Mouse (Mus musculus) heart, adult 11 months (tissue): Measurements from ENCODE around the gene Slco3a1.

Experiments used
- DNase-seq: peaks from one replicate; pipeline ENCODE4 v3.0.0; 2022

Gene Slco3a1

DNA sequence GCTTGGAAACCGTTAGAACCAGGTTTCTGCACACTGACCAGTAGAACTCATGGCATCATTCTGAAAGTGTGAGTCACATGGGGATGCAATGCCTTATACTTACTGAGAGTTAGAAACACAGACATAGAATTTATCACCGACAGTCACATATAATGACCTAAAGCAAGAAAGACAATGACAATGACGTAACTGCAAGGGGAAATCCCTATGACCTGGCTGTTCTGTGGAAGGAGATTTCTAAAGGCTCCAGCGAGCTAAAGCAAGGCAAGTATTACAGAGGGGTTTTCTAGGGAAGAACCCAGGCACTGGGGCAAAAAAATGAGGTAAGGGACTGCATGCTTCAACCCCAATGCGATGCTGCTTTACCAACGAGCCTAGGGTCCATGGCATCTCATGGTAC is 26.9 kb downstream of the Slco3a1 start:
- no peak for DNase-seq

DNA sequence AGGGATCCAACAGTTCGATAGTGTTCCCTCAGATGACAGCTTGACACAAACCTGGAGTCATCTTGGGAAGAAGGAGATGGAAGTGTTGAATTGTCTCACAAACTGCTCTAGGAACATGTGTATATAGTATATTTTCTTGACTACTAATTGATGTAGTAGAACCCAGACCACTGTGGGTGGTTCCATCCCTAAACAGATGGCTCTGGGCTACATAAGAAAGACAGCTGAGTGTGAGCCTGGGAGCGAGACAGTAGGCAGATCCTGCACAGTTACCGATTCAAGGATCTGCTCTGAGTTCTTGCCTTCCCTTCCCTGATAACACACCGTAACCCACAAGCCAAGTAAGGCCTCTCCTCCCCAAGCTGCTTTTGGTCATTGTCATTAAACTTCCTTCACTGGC is 28.6 kb downstream of the Slco3a1 start:
- no peak for DNase-seq

DNA sequence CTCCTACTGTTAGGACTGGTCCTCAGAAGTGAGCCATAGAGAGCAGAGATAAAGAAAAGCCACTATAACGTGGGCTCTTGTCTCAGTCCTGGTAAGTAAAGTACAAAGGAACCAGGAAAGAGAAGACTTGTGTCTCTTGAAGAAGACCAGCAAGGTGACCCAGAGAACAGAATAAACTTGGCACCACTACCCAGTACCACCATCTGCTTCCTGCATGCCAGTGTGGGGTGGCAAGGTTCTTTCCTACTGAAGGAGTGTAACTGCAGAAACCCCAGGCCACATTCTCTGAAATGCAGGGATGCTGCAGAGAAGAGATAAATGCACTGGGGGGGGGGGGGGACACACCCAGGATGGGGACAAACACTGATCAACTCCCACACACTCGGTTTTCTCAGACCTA is 29.0 kb downstream of the Slco3a1 start:
- no peak for DNase-seq

DNA sequence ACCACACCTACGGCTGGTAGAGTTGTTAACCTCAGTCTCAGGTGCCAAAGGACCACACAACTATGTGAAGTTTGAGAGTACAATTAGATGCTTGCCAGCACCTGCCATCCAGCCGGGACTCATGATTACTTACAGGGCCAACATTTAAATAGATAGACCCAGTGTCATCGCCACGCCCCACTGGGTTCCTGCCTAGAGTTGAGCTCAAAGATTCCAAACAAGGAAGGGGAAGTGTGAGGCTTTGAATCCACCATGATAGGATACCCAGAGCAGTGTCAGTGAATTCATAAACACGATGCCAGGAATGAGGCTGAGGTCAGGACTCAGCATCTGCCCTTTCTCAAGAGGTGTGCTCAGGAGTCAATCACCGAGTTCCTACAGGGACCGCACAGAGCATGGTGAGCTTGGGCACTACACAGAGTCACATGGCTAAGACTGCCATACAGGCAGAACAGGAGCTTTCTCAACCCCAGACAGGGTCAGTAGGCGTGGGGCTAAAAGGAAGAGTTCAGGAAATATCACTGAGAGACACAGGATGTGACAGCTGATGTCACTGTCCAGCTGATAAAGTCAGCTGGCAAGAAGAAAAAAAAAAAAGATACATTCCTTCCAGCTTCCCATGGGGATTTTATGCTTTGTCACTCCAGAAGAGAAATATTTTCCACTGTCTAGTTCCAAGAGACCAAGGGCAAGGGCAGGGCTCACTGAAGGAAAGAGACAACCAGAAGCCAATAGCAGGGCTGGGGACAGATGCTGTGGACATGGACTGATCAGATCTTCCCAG is 30.2 kb downstream of the Slco3a1 start:
- peak; percentile 96 for DNase-seq

DNA sequence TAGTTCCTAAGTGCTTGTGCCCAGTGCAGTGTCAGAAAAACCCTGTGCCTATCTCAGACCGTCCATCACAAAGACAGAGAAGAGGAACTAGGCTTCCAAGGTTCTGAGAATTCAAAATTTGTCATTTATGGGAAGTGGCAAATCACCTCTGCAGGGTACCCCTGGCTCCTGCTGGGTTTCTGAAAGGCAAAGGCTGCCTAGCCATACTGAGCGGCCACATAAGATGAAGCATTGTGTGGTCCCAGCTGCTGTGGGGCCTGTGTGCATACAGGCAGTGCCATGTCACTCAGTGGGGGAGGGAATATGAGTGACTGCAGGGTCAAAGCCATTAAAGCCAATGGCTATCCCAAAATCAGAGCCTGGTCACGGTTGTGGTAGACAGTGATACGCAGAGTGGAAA is 31.5 kb downstream of the Slco3a1 start:
- DNase-seq = no peak

DNA sequence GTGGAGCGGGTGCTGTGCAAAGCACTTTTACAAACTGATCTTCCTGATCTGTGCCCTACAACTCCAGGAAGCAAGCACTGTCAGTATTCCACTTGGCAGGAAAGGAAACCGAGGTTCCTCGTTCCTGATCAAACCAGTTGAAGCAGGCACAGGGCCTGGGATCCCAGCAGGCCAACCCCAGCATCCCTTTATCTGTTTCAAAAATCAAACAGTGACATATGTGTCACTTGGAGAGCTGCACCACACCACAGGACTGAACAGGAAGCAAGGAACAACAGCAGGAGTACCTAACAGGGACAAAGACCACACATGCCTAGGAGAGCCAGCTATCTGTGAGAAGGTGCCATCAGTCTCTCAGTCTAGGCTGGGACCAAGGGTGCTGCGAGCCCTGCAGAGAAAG is 32.3 kb downstream of the Slco3a1 start:
- DNase-seq = no peak

DNA sequence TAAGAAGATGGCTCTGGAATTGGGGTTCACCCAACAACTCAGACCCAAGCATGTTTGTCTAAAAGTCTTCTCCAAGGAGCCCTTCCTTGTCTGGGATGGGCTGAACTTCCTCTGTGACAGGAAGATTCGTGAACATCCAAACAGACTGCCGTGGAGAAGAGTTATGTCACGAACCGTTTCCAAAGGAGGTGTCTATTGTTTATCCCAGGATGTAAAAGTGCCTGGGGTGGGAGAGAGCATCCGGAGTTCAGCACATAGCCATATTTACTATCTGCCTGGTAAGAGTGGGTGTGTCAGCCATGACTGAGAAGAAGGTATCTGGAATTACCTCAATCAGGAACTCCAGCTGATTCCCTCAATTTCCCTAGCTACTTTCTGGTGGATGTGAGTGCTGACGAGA is 35.2 kb downstream of the Slco3a1 start:
- DNase-seq = no peak

DNA sequence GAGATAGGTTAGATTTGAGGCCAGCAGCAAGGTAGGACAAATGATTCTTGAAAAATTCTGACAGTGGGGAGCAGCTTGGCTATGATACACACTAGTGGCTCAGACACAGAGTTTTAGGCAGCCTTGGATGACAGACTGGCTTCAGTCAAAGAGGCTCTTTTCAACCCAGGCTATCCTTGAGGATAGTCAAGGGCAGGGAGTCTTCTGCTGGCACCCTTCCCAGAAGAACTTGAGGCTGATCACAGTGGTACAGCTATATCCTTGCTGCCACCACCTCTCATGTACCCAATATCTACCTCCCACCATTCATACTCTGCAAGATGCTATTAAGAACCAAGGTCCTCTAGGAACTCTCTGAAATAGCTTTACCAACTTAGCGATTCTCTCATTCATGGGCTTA is 35.8 kb downstream of the Slco3a1 start:
- DNase-seq = no peak

DNA sequence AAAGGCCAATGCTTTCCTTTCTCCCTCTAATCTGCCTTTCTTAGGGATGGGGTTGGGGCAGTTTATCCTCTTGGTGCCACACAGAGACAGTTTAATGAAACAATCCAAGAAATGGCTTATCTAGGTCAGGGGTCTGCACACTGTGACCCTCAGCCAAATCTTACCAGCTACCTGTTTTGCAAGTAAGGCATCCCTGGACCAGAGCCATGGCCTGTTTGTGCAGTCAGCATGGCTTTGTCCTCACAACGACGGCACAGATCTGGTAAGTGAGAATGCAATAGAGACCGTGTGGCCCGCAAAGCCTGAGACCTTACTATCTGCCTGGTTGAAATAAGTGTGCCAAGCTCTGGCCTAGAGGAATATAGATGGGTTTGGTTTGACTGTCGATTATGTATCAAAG is 36.3 kb downstream of the Slco3a1 start:
- no peak for DNase-seq

DNA sequence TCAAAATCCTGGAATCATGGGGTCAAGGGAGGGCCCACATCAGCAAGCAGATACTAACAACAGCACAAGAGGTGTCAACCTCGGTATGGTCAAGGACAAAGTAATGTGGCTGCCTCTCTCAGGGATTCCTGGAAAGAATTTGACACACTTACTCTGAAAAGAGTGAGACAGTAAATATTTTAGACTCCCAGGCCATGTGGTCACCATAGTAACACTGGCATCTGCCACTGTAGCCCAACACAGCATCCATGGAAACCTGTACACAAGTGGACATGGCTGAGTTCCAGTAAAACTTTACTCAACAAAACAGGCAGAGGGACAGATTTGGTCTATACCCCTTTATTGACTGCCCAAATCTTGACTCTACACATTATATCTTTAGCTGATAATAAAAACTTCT is 43.9 kb downstream of the Slco3a1 start:
- DNase-seq = peak; percentile 95

DNA sequence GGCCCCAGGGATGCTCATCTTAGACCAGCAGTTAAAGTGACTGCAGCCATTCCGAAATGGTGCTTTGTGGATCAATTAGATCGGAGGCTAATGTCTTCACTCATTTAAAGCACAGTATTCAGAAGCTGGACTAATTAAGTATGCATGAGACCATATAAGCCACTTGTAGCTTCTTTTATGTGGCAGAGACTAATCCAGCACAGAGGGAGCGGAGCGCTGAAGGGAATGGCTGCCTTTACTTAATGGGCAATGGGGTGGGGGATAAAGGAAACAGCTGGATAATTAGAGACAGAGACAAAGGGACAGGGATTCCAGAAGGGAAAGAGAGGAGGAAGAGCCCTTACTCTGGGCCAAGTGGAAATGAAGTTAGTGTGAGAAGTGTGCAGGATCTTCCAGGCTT is 46.4 kb downstream of the Slco3a1 start:
- DNase-seq = no peak

DNA sequence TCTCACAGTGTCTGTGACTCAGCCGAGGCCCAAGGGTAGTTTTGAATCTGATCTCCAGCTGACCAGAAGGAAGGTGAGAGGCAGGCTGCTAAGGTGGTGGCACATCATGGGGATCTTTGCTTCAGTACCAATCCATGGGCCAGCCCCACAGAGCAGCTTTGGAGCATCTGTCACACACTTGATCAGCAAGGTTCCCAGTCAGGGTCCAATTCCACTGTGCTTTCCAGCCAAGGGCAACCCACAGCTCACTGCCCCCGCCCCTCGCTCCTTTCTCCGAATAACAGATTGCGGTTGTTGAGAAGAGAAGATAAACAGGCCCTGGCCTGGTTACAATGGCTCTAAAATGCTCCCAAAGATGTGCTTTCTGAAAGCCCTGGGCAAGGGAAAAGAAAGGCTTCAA is 47.7 kb downstream of the Slco3a1 start:
- DNase-seq = no peak

DNA sequence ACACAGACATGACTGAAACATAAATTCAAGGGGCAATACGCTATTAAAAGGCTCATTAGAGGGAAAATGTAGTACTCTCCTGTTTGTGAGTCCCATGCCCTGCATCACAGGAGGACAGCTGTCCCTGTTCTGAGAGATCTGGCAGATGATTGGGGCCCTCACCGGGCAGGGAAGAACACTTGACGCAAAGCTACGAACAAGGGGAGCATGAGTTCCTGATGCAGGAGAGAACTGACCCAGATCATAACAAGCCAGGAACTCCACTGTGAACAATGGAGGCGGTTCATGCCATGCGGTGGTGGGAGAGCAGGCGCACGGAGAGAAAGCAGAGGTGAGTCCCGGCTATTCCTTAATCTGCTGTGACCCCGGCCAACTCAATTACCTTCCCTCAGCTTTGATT is 48.9 kb downstream of the Slco3a1 start:
- DNase-seq = no peak

DNA sequence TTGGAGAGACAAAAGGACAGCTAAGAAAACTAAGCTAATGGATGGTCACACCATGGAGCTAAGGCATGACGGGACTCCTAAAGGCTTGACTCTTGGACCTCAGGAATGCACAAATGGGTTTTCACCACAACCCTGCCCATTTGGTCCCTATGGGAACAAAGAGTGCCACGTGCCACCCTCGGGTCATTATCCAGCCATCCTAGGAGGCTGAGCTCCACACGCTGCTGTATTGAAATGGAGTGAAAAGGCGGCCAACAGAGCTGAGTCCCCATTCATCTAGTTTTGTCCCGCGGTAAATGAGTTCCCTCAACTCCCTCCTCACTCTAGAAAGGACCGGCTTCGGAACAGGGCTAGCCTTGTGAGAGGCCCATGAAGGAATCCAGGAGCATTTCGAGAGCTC is 53.4 kb downstream of the Slco3a1 start:
- no peak for DNase-seq

DNA sequence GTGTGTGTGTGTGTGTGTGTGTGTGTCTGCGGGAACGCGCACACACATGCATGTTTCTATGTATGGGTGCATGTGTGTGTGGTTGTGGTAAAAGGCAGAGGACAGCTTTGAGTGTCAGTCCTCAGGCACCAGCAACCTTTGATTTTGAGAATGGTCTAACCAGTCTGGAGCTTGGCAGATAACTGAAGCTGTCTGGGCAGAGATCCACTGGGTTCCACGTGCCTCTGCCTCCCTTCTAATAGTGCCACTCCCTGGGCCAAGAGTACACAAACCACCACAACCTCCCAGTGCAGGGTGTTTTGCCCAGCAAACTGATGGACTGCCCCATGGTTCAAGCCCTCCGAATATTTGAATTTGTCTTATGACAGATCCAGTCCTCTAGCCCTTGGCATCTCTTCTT is 55.1 kb downstream of the Slco3a1 start:
- peak; percentile 91 for DNase-seq

DNA sequence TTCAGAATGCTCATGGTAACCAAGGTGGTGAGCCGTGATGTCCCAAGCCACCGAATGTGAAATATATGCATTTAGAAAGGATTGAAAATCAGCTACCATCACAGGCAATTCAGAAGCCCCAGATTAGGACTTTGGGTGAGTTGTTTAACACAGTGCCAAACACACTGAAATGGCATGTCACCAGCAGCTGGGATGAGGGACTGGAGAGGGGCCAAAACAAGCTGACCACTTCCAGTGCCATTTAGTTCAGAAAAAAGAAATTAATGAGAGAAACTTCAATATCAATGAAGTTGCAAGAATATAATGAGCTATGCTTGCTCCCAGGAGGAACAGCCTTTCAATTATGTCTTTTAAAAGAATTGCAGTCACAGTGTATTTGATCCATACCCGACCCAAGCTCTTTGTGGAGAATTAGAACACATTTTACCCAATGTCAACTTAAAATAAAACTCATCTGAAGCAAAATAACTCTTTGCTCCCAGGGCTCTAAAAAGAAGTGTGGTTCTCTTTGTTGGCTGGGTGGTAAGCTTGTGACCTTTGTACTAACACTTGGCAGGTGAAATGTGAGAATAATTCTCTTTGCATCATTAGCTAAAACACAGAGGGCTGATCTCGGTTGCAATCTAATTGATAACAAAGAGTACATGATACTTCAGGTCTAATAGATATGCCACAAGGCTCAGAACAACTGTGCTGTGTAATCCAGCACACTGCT is 56.2 kb downstream of the Slco3a1 start:
- no peak for DNase-seq

DNA sequence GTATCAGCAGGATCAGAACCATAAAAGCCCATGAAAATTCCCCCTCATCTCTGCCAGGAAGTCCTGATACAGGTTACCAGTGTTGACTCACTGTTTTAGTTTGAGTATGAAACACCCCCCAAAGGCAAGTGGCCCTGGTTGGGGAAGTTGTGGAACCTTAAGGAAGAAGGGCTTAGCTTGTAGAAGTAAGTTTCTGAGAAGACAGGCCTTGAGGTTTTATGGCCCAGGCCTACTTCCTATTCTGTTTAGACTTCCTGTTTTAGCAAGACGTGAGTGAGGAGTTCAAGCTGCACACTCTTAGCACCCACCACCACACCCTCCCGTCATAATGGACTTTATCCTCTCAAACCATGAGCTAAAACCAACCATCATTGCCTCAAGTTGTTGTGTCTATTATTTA is 57.4 kb downstream of the Slco3a1 start:
- no peak for DNase-seq

DNA sequence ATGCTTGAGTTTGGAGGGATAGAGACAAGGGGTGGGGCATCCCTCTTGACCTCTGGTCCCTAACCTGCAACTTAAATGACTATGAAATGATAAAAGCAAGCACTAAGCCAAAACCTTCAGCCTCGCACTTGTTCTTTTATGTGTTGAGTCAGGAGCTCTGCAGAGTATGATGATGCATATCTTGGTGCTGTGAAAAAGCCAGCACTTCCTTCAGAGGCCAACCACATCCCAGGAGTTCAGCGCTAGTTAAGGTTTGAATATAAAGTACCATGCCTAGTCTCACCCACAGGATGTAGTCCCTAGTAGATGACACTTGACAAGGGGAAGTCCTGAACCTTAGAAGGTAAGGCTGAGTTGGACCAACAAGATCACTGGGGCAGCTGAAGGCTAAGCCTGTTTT is 59.1 kb downstream of the Slco3a1 start:
- DNase-seq = no peak

DNA sequence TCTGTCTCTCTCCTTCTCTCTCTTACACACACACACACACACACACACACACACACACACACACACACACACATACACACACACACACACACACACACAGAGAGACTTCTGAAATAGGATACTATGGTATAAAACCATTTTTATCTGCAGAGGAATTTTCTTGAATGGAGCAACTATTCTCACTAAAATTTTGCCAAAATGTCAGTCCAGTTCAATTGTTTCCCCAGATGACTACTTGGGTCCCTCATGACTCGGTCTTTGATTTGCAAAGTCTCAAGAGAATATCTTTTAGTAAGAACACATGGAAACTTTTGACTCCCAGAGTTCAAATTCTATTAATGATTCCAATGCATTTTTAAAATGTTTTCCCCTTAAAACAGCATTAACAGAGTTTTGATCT is 60.8 kb downstream of the Slco3a1 start:
- peak; percentile 82 for DNase-seq

DNA sequence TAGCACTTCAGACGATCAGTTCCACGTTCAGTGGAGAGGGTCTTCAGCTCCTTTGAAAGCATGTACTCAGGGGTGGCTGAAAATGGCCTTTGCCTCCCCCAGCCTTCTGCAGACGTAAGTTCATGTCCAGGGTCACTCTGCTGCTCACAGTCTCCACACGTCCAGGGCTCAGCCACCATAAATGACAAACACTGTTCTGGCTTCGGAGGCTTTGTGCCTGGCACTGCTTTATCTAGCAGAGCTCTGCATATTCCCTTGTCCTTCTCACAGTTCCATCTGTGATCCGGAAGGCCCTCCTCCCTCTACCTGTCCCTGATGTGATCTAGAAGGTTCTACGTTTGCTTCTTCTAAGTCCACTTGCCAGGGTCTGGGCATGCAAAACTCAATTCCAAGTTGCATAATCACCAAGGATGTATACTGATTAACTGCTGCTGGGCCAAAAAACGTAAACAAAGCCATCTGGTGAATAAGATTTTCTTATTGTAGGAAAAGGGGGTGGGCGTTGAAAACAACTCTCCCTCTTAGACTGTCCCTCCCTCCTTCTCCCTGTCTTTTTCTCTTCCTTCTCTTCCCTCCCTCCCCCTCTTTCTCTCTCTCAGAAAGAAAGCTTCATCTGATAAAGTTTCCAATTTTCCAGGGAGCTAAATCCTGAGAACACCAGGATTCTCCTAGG is 62.8 kb downstream of the Slco3a1 start:
- no peak for DNase-seq

DNA sequence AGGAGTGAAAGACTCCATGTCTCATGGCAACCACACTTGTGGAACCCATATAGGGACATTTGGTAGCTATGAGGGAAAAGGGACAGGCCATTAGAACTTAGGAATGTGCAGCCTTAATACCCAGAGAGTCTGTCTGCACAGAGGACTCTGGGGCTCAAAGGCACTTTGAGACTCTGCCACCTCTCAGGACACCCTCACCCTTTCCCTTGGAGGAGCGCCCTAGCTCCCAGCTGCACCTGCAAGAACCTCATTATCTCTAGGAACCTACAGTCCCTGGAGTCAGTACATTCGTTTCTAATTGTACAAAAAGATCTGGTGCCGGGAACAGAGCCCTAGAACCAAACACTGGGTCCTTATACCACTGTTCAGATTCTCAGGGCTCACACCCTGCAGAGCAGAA is 66.4 kb downstream of the Slco3a1 start:
- no peak for DNase-seq

DNA sequence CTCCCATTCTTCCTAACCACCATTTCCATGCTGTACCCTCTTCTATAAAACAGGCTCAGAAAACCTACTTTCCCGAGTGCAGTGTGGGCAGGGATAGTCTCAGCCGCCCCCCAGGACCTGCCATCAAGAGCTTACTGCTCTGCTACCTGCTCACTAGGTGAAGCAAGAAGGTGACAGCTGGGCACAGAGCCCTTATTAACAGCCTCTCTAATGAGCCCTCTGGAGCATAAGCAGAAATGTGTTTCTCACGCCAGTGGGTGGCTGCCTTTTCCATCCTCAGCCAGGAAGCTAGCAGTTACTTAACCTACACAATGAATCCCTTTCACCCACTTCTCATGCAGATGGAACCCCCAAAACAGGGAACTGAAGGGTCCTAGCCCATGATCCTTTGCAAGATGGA is 66.9 kb downstream of the Slco3a1 start:
- DNase-seq = no peak

DNA sequence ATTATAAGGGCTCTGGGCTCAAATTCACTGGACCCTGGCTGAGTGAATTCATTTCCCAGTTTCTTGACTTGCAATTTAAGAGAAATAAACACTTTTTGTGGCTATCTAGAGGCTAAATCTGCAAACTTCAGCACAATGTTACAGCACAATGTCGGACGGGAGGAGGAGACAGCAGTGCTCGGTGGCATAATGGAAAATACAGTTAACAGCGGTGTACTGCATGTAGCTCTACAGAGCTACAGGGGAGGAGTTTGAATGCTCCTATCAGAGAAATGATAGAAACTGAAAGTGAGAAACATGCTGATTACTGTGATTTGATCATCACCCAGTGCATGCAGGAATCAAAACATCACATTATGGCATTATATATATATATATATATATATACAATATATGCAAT is 68.5 kb downstream of the Slco3a1 start:
- DNase-seq = no peak

DNA sequence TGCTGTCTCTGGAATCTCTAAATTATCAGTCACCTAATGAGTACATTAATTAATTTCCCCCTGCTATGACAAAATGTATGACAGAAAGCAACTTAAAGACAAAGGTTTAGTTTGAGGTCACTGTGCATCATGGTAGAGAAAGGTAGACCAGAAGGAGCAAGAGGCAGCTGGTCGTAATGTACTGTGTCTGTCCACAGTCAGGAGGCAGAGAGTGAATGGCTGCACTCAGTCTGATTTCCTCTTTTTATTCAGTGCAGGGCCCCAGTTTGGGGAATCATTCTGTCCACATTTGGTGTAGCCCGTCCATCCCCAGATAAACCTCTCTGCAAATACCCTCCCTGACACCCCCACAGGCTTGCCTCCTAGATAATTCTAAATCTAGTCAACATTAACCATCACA is 68.9 kb downstream of the Slco3a1 start:
- DNase-seq = no peak
